Mouse (Mus musculus) forebrain, postnatal 0 days (tissue): ENCODE results near the gene Wdr18. TPM values are rescaled to one million over a fixed set of nuclear protein-coding genes. Genes with fewer than 3 reads are reported as not detected.

Experiments
- ATAC-seq: fragments of 200-750 bp; cut with Nextera tagmentation; 2 replicates; pipeline ENCODE4 v1.8.0; 2017; ENCODE audit warnings: mild to moderate bottlenecking, moderate library complexity
- DNase-seq: peaks from one replicate; pipeline ENCODE4 v3.0.0-alpha.2; 2015
- H3K27ac ChIP-seq: fragments of 300-500 bp; sonication (generic); 2 replicates; pipeline ENCODE4 v1.5.1; 2014; ENCODE audit warnings: low read depth, mild to moderate bottlenecking, antibody characterized with exemption, low read length, moderate library complexity, mixed read lengths
- H3K27me3 ChIP-seq: fragments of 300-500 bp; sonication (generic); 2 replicates; pipeline ENCODE4 v1.6.1; 2014; ENCODE audit warnings: mild to moderate bottlenecking, low read length, mixed read lengths; ENCODE audit not compliant: insufficient read depth
- H3K36me3 ChIP-seq: fragments of 300-500 bp; sonication (generic); 2 replicates; pipeline ENCODE4 v1.6.1; 2014; ENCODE audit warnings: mild to moderate bottlenecking, moderate library complexity; ENCODE audit not compliant: insufficient read depth
- H3K4me1 ChIP-seq: fragments of 300-500 bp; sonication (generic); 2 replicates; pipeline ENCODE4 v1.6.1; 2014; ENCODE audit warnings: antibody characterized with exemption; ENCODE audit not compliant: insufficient read depth
- H3K4me2 ChIP-seq: fragments of 300-500 bp; sonication (generic); 2 replicates; pipeline ENCODE4 v1.6.1; 2014; ENCODE audit warnings: low read depth, mild to moderate bottlenecking, moderate library complexity
- H3K4me3 ChIP-seq: fragments of 300-500 bp; sonication (generic); 2 replicates; pipeline ENCODE4 v1.5.1; 2014; ENCODE audit warnings: low read depth, low read length, mixed read lengths
- H3K9ac ChIP-seq: fragments of 300-500 bp; sonication (generic); 2 replicates; pipeline ENCODE4 v1.6.1; 2014; ENCODE audit warnings: mild to moderate bottlenecking
- H3K9me3 ChIP-seq: fragments of 300-500 bp; sonication (generic); 2 replicates; pipeline ENCODE4 v1.6.1; 2016; ENCODE audit warnings: low read length
- CTCF ChIP-seq: sonication (generic); IDR thresholded peaks from 2 replicates; pipeline ENCODE4 v1.5.1; 2016; ENCODE audit warnings: antibody characterized with exemption, control low read depth, low read depth
- WGBS: fragments of 180-500 bp; shearing (Covaris S2); extraction: QIAGEN DNeasy Blood & Tissue Kit; methylation state at CpG from one replicate; pipeline ENCODE4 v1.1.7; 2014; 5-methylcytosine and 5-hydroxymethylcytosine counted together
- polyA plus RNA-seq: library from polyadenylated mRNA; unstranded; fragments of >200 nt; fragmentation: Nextera tagmentation; extraction: Ambion mirVana; gene quantifications from 2 replicates; pipeline ENCODE4 v1.2.1, GENCODE M21; 2015
- total RNA-seq: library from RNA; depleted of rRNA; stranded (reverse); fragments of >200 nt; gene quantifications from 2 replicates; pipeline ENCODE4 v1.2.3, GENCODE M21; 2014

Gene Wdr18
- total and polyA plus RNA-seq, 2 experiments from 2014 or later, result 58.2 to 107 TPM

- no peak overlapping the region for H3K27ac ChIP-seq
- peaks cover 30% of the 10 kb centered on the region for H3K27me3 ChIP-seq
- no peaks in the 10 kb centered on the region for H3K36me3 ChIP-seq
- no peak overlapping the region for H3K4me3 ChIP-seq
- DNase-seq, result no peak
- no peak overlapping the region for H3K9ac ChIP-seq
- TF ChIP-seq CTCF, result no peak
- H3K9me3 ChIP-seq, result no peaks in the 10 kb centered on the region
- no peak for ATAC-seq
- no peak overlapping the region for H3K4me2 ChIP-seq
- H3K4me1 ChIP-seq, result peaks cover 6% of the 10 kb centered on the region; the same call in 1 of the 2 replicates
- 24% methylated on average over 14 of the region's 15 CpGs for WGBS
Measured at GRCm38 (mm10) chr10:79989870-79990269, 29.9 kb downstream of the Wdr18 start.

GRCm38 (mm10) chr10:79991099-79991498 lies 31.1 kb downstream of the Wdr18 start:
- DNase-seq (no peak), ATAC-seq (no peak)
- no peak overlapping the region for H3K4me3 ChIP-seq
- no peak overlapping the region for H3K27ac ChIP-seq
- no peaks in the 10 kb centered on the region for H3K9me3 ChIP-seq
- no peak for TF ChIP-seq CTCF
- peaks cover 30% of the 10 kb centered on the region for H3K27me3 ChIP-seq
- H3K4me1 ChIP-seq, result peaks cover 4% of the 10 kb centered on the region; the same call in 1 of the 2 replicates
- H3K9ac ChIP-seq, result no peak overlapping the region
- no peaks in the 10 kb centered on the region for H3K36me3 ChIP-seq
- no peak overlapping the region for H3K4me2 ChIP-seq
- WGBS, result 56% methylated on average over 12 of the region's 12 CpGs

GRCm38 (mm10) chr10:79991548-79991947 lies 31.6 kb downstream of the Wdr18 start:
- Histone ChIP-seq H3K9me3 (no peaks in the 10 kb centered on the region), H3K9ac (no peak overlapping the region), H3K27ac (no peak overlapping the region), H3K4me2 (no peak overlapping the region), H3K27me3 (peaks cover 30% of the 10 kb centered on the region), H3K4me3 (no peak overlapping the region), H3K4me1 (no peaks in the 10 kb centered on the region), H3K36me3 (no peaks in the 10 kb centered on the region)
- no peak for ATAC-seq
- no peak for DNase-seq
- 88% methylated on average over 6 of the region's 6 CpGs for WGBS
- peak; percentile 34 for TF ChIP-seq CTCF

GRCm38 (mm10) chr10:79994397-79995115 lies 34.6 kb downstream of the Wdr18 start:
- DNase-seq, result no peak

GRCm38 (mm10) chr10:79995636-79996035 lies 35.7 kb downstream of the Wdr18 start:
- Histone ChIP-seq H3K9me3 (no peaks in the 10 kb centered on the region), H3K4me2 (no peak overlapping the region), H3K9ac (no peak overlapping the region), H3K27ac (no peak overlapping the region), H3K36me3 (no peaks in the 10 kb centered on the region), H3K27me3 (no peaks in the 10 kb centered on the region), H3K4me1 (no peaks in the 10 kb centered on the region), H3K4me3 (no peak overlapping the region)
- no peak for DNase-seq
- ATAC-seq, result no peak
- WGBS, result 79% methylated on average over 1 of the region's 1 CpGs
- TF ChIP-seq CTCF, result no peak

More at GRCm38 (mm10) chr10:79994397-79995115, 34.6 kb downstream of the Wdr18 start:
- Histone ChIP-seq H3K9me3 (no peaks in the 10 kb centered on the region), H3K36me3 (no peaks in the 10 kb centered on the region), H3K27me3 (peaks cover 6% of the 10 kb centered on the region), H3K4me2 (no peak overlapping the region), H3K27ac (no peak overlapping the region), H3K4me1 (no peaks in the 10 kb centered on the region), H3K9ac (no peak overlapping the region), H3K4me3 (no peak overlapping the region)
- no peak for ATAC-seq
- WGBS, result 79% methylated on average over 16 of the region's 16 CpGs
- no peak for TF ChIP-seq CTCF

- Histone ChIP-seq H3K4me1 (no peaks in the 10 kb centered on the region), H3K4me2 (peak within 1 kb of the TSS; percentile 79), H3K9ac (peak within 1 kb of the TSS; percentile 43), H3K27me3 (no peaks in the 10 kb centered on the region), H3K4me3 (peak within 1 kb of the TSS; percentile 44), H3K36me3 (no peaks in the 10 kb centered on the region), H3K27ac (0 out of 2 replicates have a peak within 1 kb of the TSS, but pooled peaks have one; percentile 23), H3K9me3 (no peaks in the 10 kb centered on the region)
- peak; percentile 6; the same call in 1 of the 2 replicates for TF ChIP-seq CTCF
- ATAC-seq (peak; percentile 95), DNase-seq (peak; percentile 97)
- WGBS, result under 1% methylated on average over 34 of the region's 34 CpGs
Measured at GRCm38 (mm10) chr10:79996272-79997033, 36.5 kb downstream of the Wdr18 start, which contains the start of gene Abca7. Gene Abca7, plus strand, starts transcription at chr10:79996494.
